Mouse (Mus musculus) CD8-positive naive resting alpha-beta T cell, adult 2 months (primary cell): Measurements from ENCODE around the gene Psma7.

Experiments
- DNase-seq, 2 experiments: peaks; one replicate each; pipeline ENCODE4 v3.0.0; 2022; ENCODE audit warnings: low read depth in 2 of 2, low spot score in 2 of 2

Psma7 gene

DNA sequence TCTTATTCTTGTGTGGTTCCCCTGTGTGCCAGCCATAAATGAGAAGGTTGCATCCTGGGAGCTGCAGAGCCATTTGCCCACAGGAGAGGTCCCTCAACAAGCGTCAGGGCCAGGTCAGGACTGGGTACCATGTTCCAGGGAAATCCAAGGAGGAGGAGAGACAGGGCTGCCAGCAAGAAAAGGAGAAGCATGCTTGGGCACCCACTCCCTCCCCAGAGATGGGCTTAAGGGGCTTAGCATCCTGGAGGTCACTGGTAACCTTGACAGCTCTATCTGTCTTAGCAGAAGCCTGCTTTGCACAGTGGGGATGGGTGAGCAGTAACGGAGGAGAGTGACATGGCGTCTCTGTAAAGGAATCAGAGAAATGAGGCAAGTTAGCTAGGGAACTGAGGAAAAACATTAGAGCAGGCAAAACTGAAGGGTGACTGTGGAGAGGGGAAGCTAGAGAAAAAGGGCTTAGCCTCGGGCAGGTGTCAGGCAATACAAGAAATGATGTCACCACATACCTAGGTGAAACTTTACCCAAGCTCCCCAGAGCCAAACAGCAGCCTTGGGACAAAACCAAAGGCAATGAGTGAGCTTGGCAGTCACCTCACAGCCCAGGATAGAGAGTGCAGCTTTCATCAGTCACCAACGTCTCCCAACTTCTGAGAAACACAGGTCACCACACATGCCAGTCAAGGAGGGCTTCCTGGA, 36.4 kb downstream of the Psma7 start:
- no peak for DNase-seq

DNA sequence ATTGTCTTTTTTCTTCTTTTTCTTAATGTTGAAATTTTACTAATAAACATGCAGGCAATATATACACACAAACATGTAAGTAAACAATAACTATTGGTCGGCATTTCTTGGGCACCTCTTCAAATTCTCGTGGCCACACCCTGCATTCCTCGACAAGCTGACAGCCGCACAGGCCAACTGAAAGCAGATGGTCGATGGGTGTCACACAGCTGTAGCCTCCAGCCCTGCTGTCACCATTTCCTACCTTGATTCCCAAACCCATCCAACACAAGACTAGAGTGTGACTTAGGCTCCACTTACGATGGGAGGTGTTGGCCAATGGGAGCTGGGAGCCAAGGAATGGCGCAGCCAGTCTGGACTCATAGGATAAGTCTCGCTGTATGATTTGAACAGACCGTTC, 40.6 kb downstream of the Psma7 start:
- no peak for DNase-seq

DNA sequence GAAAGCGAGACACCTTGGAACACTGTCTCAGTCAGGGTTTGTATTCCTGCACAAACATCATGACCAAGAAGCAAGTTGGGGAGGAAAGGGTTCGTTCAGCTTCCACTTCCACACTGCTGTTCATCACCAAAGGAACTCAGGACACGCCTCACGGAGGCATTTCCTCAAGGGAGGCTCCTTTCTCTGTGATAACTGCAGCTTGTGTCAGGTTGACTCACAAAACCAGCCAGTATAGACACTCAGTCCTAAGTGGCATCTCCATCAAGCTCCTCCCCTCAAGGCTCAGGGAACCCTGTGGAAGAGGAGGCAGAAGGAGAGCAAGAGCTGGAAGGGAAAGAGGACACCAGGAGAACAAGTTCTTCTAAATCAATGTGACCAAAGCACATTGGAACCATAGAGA, 43.8 kb downstream of the Psma7 start:
- no peak for DNase-seq

DNA sequence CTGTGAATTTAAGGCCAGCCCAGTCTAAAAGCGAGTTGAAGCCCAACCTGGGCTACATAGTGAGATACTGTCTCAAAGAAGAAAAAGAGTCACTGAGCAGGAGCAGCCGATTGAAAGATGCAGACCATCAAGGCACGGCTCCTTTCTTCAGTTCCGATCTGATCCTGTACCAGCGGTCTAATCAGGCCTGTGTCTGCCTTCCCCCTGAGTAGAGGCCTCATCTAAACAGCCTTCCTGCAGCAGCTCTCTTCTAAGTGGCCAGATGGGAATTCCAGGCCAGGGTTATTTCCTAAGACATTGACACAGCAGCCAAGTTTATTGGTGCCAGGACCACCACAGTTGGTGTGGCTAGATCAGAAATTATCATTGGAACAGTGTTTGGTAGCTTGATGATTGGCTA, 49.2 kb downstream of the Psma7 start:
- DNase-seq: no peak

DNA sequence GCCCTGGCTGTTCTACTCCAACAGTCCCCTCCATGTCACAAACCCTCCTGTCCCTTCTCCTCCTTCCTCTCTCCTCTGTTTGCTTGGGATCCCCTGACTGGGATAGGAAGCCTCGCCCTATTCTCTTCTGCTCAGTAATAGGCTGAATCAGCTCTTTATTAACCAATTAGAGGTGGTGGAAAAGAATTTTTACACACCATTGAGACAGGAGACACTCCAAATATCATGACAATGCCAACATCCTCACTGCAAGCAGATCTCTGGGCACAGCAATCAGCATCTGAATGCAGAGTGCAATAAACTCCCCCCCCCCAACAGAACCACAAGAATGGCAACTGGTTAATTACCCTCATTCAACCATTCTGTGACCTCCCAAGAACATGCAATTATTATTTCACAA, 53.1 kb downstream of the Psma7 start:
- DNase-seq: no peak

DNA sequence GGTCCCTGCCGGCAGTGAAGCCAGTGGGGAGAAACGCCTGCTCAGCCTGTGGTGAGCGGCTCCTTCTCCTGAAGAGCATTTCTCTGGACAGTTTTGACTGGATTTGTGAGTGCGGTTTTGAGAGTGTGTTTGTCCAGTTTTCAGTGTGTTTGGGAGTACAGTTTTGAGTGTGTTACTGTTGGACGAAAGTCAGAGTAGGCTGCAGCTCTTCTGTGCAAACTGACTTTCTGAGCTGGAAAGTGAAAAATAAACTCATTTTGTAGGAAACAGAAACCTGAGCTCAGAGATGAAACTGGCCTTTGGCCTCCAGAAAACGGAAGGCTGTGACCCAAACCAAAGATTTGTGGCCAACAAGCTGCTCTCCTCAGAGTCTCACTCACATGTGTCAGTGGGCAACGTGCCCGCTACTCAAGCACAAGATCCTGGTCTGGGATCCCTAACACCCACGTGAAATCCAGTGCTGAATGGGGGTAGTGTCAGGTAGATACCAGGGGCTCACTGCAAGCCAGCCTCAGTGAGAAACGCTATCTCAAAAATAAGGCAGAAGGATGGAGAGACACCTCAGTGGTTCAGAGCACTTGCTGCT, 55.7 kb downstream of the Psma7 start:
- DNase-seq: no peak
